Mouse (Mus musculus) R1 (cell line): Measurements from ENCODE around the gene Nsdhl.
A peak's percentile ranks its signal among the peaks of the same experiment; 100 is the strongest.

ENCODE experiments used
- DNase-seq: peaks from one replicate; pipeline ENCODE4 v3.0.0-alpha.2; 2018; ENCODE audit warnings: low read depth, low spot score

Nsdhl gene

DNA sequence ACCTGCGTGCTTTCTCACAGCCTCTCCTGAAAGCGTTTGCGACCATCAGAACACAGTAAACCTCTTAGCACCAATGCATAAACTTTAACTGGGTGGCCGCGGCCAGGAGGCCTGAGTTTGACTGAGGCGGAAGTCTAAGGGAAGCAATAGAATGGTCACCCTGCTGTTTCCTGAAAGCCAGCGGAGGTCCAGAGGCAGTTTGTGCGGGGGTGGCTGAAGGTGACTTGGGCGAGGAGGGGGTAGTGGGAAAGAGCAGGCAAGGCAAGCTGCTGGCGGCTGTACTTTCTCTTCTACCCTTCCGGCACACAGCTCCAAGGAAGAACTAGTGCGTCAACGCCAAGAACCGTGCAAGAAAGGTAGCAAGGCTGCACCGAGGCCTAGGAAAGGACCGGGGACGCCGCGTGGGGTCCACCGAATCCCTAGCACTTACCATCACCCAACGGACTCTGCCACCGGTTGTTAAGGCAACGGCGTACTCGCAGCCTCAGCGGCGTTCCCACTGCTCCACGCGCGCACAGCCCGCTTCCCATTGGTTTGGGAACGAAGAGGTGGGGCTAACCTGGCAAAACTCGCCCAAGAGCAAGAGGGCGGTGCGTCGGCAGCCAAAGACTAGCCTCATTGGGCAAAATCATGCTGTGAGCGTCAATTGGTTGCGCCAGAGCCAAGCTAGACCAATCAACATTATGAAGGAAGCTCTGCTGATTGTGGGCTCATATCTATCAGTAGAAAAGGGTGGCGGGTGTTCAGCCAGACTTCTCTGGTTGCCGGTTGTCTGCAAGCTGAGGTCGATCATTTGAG, at the start of gene Nsdhl, which contains the start of gene Cetn2:
Gene Nsdhl (plus strand): TSS at position 674 of the 798 bp plus-strand sequence.
Gene Cetn2 (minus strand): TSS at position 528 of the 798 bp plus-strand sequence.
- DNase-seq, result peak; percentile 95

DNA sequence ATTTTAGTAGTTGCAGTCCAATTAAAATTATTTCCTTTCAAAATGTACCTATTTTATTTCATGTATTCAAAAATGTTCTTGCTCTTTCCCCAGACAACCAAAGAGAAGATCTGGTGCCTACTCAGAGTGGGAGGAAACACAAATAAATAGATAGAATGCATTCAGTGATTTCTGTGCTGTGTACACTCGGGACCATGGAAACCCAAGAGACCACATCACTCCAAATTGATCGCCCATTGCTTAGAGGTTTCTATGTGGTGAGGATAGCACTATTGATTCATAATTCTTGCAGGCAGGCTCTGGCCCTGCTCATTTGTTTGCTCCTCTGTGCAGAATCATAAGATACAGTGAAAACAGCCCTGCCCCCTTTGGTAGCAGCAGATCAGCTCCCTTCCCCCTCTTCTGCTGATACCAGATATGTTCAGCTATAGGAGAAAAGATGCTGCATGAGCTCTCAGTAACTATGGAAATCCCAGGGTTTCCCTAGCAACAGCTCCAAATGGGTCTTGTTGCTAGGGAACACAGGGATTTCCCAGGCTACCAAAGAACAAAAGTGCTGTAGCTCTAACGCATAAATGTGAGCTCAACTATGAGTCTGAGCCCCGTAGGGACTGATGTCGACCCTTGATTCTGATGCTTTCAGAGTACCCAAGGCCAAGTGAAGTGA, 22.8 kb upstream of the Nsdhl start:
- peak; percentile 15 for DNase-seq

DNA sequence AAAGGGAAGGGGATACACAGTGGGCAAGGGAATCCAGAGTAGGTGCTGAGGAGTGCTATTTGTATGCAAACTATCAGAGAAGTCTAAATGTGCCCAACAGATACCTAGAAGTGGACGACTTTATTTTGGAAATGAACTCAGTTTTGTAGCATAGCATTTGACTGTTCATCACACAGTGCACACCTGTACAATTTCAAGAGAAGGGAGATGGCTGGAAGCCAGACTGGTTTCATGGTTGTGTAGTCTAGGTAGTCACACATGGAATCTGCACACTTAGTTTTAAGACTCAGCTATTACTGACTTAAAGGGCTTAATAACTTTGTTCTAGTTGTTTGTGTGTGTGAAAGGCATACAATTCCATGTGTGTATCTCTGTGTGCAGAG, 22.3 kb upstream of the Nsdhl start:
- DNase-seq, result no peak

DNA sequence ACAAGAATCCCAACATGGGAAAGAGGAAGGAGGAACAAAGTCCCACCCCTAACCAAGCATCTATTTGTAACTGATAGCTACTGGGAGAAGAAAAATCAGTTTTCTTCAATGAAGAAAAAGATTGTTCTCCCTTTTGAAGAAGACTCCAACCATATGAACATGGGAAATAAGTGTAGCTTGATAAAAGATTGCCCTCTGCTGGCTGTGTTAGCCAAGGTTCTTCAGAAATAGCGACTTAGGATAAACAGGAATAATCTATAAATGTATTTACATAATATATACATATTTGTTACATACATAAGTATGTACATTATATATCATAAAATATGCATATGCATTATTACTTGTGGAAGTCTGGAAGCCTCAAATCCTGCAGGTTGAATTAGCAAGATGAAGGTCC, 15.8 kb upstream of the Nsdhl start:
- no peak for DNase-seq

DNA sequence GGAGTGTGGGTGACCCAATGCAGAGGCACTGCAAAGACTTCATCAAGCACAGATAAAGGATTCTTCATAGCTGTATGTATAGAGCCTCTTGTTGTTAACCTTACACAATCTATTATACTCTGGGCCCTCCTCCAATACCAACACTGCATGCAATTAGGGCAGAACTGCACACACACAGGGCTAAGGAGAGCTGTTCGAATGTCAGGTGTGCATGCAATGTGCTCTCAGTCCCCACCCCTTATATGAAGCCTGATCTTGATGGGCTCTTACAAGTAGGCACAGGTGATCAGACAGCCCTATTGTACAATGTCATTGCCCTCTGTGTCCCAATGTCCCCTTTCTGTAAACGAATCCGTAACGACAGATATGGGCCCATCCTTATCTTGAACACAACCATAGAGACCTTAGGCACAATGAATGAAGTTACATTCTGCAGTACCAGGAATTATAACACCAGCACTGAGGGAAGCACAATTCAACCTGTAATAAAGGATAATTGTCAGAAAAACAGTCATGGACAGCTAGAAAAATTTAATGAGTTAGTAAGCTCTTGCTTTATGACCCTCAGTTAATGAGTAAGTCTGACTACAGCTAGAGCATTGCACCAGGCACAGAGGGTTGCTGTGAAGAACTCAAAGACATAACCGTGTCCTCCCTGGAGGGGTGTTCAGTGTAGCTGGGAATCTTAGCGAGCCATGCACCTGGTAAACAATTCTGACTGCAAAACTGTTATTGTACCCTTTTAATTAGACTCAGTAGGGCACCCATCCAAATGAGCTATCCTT, 10.5 kb upstream of the Nsdhl start:
- peak; percentile 1 for DNase-seq

DNA sequence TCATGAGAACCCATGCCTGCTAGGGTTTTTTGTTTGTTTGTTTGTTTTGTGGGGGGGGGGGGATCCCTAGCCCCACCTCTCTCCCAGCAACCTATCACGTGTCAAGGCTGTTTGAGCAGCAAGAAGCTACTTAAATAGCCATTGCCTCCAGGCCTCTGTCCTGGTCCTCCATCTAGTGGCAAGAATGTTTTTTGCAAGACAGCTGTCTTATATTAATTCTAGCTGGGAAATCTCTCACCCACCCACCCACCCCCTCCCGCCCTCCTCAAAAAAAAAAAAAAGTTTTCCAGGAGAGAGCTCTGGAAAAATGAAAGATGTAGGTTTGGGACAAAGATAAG, 10.0 kb upstream of the Nsdhl start:
- peak; percentile 71 for DNase-seq

DNA sequence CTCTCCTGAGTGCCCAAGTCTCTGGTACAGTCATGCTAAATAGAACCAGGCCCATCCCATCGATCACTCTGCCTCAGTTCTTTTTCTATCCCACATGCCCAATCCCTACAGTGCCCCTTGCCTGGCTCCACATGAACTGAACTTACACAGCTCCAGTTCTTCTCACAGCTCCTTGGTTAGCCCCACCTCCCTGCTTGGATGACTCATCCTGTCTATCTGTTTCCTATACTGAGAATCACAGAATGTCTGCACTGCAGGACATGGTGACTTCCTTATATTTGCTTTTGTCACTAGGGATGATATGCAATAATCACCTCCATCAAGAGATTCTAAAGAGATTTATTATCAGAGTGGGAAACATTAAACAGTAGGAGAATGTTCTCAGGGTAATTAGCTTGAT, 6.7 kb upstream of the Nsdhl start:
- DNase-seq, result no peak

DNA sequence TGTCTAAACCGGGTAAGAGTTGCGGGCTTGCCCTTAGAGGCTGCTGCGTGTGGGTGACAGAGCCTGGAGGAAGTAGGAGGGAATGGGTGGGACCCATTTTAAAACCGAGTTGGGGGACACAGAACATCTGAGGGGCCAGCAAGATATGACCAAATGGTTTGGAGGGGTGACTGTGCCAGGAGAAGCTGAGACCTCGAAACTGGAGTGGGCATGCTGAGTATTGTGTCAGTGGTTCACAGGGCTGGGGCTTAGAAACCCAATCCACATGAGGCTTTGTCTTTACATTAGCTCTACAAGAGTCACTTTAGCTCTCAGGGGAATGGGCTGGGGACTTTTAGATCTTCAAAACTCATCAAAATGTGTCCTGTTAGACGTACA, 314 bp downstream of the Nsdhl start:
- no peak for DNase-seq

DNA sequence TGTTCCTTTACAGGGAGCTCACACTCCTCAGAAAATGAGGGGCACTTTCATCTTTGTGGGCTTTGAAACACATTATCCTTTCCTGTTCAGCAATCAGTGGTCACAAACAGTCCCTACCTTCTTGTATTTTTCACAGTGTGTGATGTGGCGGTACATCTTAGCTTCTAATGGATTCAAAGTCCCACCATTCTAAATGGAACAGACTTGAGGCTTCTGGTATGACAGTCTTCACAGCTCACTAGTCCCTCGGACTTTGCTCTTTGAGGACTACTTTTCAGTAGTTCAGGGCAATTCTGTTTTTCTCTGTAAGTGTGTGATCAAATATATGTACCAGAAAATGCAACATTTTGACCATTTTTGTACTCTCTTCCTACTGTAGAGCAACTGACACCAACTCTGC, 3.0 kb downstream of the Nsdhl start:
- no peak for DNase-seq

DNA sequence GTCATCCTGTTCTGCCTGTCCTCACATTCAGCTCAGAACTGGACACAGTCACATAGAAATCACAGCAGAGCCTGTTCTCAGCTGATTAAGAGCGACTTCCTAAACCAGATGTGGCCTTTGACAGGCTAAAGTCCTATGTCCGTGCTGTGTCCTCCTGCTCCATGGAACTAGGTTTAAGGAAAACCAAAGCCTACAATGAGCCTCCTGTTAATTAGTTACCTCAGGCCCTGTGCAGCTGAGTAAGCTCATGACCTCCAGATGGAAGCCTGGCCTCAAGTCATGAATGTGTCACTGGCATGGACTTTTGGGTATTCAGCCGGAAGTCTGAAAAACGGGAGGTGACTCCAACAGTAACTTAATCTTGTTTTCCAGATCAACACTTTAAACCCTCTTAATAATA, 35.1 kb downstream of the Nsdhl start:
- no peak for DNase-seq

DNA sequence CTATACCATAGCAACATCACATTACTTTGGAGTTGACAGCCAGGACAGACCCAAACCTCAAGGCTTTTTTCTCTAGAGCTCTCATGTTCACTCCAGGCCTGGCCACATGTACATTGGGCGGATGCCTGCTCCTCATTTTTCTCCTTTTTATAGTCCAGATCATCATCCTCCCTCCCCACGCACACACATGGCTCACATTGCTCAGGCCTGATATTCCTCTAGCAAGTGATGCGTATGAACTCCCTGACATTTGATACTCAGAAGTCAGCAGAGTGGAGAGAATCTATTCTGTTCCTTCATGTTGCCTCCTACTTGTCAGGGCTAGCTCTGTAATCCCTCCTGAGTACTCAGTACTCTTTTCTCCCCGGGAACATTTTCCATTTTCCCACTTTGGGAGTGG, 38.1 kb downstream of the Nsdhl start:
- DNase-seq, result no peak

DNA sequence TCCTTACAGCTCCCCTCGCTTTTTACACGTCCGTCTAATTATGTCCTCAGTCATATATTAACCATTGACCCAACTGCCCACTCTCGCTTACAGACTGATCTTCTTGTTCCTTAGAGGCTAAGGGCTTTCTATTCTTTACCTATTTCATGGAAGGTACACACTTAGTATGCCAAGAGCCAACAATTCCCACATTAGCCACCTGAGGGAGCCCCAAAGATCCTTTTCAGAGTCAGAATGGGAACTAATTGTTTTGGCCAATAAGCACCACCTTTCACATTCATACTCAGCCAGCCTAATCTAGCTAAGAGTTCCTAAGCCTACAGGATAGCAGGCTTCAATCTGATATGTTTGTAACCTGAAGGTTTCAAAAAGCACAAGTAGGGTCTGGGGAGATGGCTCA, 42.1 kb downstream of the Nsdhl start:
- DNase-seq, result peak; percentile 24

DNA sequence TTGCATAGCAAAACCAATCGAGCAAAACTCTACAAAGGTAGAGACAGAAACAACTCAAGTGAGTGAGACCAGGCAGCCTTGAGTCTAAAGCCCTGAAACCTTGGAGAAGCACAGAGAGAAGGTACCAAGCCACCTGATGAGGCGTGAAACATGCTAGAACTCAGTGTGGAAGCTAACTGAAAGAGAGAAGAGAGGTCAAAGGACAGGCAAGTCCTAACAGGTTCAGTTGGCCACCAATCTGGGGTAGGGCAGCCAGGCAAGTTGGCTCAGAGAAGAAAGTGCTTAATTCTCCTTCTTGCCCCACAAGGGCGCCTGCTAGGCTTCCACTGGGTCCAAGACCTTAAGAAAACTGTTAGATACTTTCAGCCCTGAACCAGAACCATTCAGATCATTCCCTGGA, 43.2 kb downstream of the Nsdhl start:
- no peak for DNase-seq

DNA sequence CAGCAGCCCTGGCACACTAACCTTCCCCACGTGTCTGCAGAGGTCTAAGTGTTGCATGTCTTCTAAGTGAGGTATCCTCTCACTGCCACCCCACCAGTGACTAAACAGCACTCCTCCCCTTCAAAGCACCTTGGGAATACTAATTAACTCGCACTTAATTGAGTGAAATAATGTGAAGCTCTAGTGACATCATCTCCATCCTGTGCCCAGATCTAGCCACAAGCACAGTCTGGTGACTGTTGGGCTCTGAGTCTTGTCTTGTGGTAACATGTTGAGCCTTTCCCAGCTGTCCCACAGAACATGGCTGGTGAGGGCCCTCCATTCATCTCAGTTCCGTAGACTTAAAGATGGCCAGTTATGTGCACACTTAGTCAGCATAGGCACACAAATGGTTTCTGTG, 44.4 kb downstream of the Nsdhl start:
- DNase-seq, result no peak

DNA sequence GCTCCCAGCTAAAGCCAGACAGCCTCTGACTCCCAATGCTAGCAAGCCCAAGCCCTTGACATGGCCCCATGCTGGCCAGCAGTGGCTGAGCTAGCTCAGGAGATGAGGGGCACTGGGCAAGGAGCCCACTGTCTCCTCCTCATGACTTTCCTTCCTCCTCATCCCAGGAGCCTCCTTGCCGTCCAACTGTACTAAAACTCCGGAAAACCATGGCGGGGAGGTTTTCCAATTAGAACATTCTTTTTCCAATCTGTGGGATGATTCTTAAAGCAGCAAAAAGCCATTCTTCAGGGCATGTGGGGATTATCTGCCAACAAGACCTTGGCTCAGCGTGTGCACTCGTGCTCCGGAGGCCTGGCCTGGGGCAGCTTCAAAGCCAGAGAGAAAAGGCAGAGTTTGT, 64.5 kb downstream of the Nsdhl start:
- no peak for DNase-seq

DNA sequence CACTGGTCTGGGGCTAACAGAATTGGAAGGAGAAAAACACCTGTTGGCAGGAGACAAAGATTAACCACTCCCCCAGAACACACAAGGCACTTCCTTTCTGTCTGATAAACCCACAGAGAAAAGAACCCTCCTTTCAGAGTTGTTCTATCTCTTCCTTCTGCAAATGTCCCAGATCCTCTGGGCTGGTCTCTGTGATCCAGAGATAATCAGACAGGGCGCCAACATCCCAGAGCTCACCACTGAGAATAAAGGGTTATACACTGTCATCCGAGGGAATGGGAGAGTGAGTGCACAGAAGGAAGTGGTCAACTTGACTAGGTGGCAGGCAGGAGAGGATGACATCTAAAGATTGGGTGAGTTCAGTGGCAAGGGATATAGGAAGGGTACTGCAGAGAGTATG, 67.2 kb downstream of the Nsdhl start:
- DNase-seq, result no peak

DNA sequence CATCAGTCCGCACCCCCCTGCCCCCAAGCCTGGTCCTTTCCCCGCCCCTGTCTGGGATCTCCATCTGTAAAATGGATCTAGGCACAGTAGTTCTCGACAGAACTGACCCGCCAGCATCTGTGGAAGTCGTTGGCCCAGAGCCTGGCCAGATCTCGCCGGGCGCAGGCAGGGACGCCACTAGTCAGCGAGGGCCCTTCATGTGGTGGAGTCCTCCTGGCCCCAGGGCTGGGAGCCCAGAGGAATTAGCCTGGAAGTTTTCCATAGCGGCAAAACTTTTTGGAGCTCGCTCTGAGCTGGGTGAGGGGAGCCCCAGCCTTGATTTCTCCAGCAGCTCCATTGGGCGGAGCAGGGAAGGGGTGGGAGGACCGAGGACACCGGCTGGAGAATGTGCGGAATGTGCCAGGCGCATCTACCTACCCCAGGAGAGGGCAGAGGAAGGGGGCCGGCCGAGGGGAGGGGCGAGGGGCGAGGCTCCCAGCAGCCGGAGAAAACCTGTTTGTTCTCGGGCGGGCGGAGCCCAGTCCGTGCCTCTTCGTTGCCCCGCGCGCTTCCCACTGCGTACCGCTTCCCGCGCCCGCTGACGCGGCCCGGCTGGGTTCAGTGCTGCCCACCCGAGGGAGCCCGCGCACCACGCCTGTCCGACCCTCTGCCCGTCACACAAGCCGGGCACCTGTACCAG, 68.6 kb downstream of the Nsdhl start, which contains the start of gene Zfp185:
Gene Zfp185 (plus strand): TSS at position 499 of the 679 bp plus-strand sequence.
- DNase-seq, result peak; percentile 91

DNA sequence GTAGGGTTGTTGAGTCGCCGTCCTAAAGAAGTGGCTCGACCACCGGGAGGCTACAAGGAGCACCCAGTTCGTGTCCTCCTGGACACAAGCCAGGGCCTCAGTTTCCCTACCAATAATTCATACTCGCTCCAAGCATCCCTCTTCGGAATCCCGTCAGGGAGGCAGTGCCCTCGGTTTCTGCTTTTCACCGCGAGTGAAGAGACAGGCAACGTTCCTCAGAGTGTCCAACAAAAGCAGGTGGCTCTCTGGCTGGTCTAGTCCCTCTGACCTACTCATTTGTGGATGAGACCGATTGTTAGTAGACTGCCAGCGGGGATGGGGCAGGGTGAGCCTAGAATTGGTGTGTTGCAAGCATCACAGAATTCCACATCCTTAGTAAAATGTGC, 69.2 kb downstream of the Nsdhl start:
- no peak for DNase-seq

DNA sequence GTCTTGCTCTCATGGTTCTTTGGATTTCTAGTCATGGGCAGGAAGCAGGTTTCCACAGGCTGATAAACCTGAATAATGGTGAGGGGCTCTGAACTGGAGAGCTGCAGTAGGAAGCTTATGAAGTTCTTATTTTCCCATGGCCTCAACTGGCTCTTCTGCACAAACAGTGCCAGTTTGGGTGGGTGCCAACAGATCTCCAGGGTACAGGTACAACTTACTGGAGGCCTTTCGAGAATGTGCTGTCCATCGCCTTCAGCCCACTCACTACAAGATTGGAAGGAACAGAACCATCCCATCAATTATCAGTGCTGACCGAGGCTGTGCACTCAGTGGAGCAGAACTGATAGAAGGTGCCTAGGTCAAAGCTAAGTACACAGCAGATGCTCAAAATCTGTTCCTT, 70.1 kb downstream of the Nsdhl start:
- no peak for DNase-seq

DNA sequence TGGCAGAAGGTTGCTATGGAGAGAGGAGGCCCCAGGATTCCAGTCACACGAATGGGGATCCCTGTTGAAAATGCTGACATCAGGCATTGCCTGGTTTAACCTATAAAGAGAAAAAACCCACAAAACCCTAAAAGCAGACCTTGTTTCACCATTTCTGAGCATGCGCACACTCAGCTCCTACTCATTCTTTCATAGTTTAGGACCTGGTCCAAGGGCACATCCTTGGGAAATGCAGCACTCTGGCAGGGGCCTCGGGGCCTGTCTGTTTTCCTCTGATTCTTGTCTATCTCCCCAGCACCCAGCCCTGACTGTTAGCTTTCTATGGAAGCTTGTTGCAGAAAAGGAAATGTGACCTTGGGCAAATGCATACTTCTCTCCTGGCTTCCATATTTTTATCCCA, 72.2 kb downstream of the Nsdhl start:
- no peak for DNase-seq

DNA sequence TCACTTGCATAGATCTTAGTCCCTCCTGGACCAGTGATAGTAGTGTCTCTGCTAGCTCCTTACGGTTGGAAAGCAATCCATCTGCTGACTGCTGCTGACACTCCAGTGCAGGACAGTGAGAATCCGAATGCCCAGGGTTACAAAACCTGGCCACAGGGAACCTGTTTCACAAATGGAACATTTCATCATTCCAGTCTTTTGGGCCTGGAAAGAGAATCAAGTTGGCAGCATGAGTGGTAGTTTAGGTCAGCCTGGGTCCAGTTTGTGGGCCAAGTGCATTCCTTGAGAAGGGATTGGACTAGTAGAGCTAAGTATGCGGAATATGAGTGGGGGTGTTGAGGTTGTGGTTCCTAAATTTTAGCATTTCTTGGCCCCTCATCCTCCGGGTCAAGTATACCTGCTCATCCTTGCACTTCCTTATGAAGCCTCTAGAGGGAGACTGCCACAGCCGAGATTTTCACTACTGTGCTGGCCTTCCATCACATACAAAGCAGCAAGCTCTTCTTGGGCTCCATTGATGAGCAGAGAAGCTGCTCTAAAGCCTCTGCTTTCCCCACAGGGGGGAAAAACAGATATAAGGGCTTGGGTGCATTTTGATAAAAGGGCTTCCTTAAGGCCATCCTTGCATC, 74.0 kb downstream of the Nsdhl start:
- peak; percentile 29 for DNase-seq

DNA sequence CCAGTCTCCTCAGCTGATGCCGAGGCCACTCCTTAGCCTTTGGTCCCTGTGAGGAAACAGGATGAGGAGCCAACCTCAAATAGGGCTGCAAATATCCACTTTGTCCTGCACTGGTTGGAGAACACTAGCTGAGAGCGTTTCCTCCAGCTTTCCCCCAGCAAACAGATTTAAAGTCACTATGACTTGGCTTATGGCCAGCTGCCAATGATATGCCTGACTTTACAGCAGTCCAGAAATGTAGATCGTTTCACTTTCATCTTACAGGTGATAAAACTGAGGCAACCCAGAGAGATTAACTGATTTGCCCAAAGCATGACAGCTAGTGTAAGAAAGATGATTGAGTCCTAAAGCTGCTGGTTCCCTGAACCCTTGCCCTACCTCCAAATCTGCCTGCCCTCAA, 77.2 kb downstream of the Nsdhl start:
- DNase-seq, result no peak
